In the genomic region with DNA sequence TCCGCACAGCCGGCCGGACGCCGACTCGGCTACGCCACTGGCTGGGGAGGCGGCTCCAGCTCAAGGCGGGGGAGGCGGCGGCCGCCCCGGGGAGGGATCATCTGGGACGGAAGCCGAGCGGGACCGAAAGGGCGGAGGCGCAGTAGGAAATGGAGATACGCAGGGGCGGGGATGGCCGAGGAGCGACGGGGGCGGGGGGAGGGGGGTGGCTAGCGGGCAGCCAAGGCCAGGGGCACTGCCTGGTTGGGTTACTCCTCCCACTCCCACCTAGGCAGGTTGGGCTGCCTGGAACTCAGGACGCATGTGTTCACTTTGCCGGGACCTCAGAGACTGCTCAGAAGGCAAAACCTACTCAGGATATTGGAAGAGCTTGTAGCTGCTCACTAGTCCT, we compare ENCODE assay signal across 1 mouse cellular context.
TF ChIP-seq lines count a peak whose summit lies in the region.

Gene Secisbp2l, minus strand, starts transcription at position 152 of the 391 bp plus-strand sequence.

TF ChIP-seq in CH12.LX, 34 proteins besides CTCF, POLR2A, EP300 and RAD21 (continued from another document):
- TF ChIP-seq MAZ (IDR thresholded peaks at IDR 0.05; ENCODE audit: low read depth, low read length) (peak; percentile 97), POLR2AphosphoS2 (IDR thresholded peaks at IDR 0.05; ENCODE audit: low read depth, low read length) (no peak), RCOR1 (conservative IDR thresholded peaks at IDR 0.05; ENCODE audit: low read depth, low read length) (no peak), SMC3 (IDR thresholded peaks at IDR 0.05; ENCODE audit: low read depth, low read length) (no peak), ZC3H11A (IDR thresholded peaks at IDR 0.05; ENCODE audit: low read depth, low read length) (no peak), MAX (IDR thresholded peaks at IDR 0.05; ENCODE audit: low read length) (no peak), MAFK (IDR thresholded peaks at IDR 0.05; ENCODE audit: insufficient replicate concordance, low read length) (no peak), CHD2 (IDR thresholded peaks at IDR 0.05; ENCODE audit: low read length) (no peak), NRF1 (IDR thresholded peaks at IDR 0.05; ENCODE audit: low read depth, low read length) (peak; percentile 53), CHD1 (IDR thresholded peaks at IDR 0.05; ENCODE audit: low read depth, low read length) (no peak), GABPA (IDR thresholded peaks at IDR 0.05; ENCODE audit: insufficient replicate concordance, low read depth, low read length) (no peak; the same call in 1 of the 2 replicates), ELF1 (IDR thresholded peaks at IDR 0.05; ENCODE audit: low read depth, low read length) (peak; percentile 82), ZNF384 (IDR thresholded peaks at IDR 0.05; ENCODE audit: low read depth, low read length) (no peak), MYC (IDR thresholded peaks at IDR 0.05; ENCODE audit: low read depth, low read length) (0 out of 2 replicates have a peak, but pooled peaks have one; percentile 23), USF1 (IDR thresholded peaks at IDR 0.05; ENCODE audit: low read depth, low read length) (no peak; the same call in 1 of the 2 replicates), TCF12 (IDR thresholded peaks at IDR 0.05; ENCODE audit: low read depth, low read length) (peak; percentile 70), PAX5 (IDR thresholded peaks at IDR 0.05; ENCODE audit: low read length) (no peak), MXI1 (IDR thresholded peaks at IDR 0.05; ENCODE audit: low read depth, low read length) (peak; percentile 65; the same call in 1 of the 2 replicates), TBP (conservative IDR thresholded peaks at IDR 0.05; ENCODE audit: low read depth, low read length) (no peak), JUND (conservative IDR thresholded peaks at IDR 0.05; ENCODE audit: low read depth, low read length) (no peak), UBTF (IDR thresholded peaks at IDR 0.05; ENCODE audit: low read depth, low read length) (no peak; the same call in 1 of the 2 replicates), SIN3A (IDR thresholded peaks at IDR 0.05; ENCODE audit: low read length) (peak; percentile 97), ZKSCAN1 (IDR thresholded peaks at IDR 0.05; ENCODE audit: borderline replicate concordance, low read depth, low read length) (no peak)
